Mouse (Mus musculus) forebrain, embryonic 14.5 days (tissue): ENCODE results near the gene Rbbp9. TPM values are rescaled to one million over a fixed set of nuclear protein-coding genes. Genes with fewer than 3 reads are reported as not detected.
A peak's percentile ranks its signal among the peaks of the same experiment; 100 is the strongest.

ENCODE experiments used
- ATAC-seq: fragments of 200-750 bp; cut with Nextera tagmentation; 2 replicates; pipeline ENCODE4 v1.8.0; 2017; ENCODE audit warnings: mild to moderate bottlenecking, moderate library complexity
- DNase-seq: peaks from one replicate; pipeline ENCODE4 v3.0.0-alpha.2; 2015; ENCODE audit warnings: low spot score
- H3K27ac ChIP-seq: fragments of 300-500 bp; sonication (generic); 2 replicates; pipeline ENCODE4 v1.5.1; 2014; ENCODE audit warnings: low read depth, mild to moderate bottlenecking, control low read depth, low read length, moderate library complexity
- H3K27me3 ChIP-seq: fragments of 300-500 bp; sonication (generic); replicated peaks from 2 replicates; pipeline ENCODE4 v1.6.1; 2014; ENCODE audit warnings: low read length, control low read depth, mixed read lengths; ENCODE audit not compliant: control insufficient read depth, insufficient read depth
- H3K36me3 ChIP-seq: fragments of 300-500 bp; sonication (generic); 2 replicates; pipeline ENCODE4 v1.6.1; 2014; ENCODE audit warnings: low read length, control low read depth; ENCODE audit not compliant: control insufficient read depth, insufficient read depth
- H3K4me1 ChIP-seq: fragments of 300-500 bp; sonication (generic); 2 replicates; pipeline ENCODE4 v1.6.1; 2014; ENCODE audit warnings: antibody characterized with exemption, low read length, control low read depth; ENCODE audit not compliant: control insufficient read depth, insufficient read depth
- H3K4me2 ChIP-seq: fragments of 300-500 bp; sonication (generic); 2 replicates; pipeline ENCODE4 v1.6.1; 2014; ENCODE audit warnings: mild to moderate bottlenecking, control low read depth, low read length
- H3K4me3 ChIP-seq: fragments of 300-500 bp; sonication (generic); 2 replicates; pipeline ENCODE4 v1.5.1; 2014; ENCODE audit warnings: low read depth, low read length, control low read depth
- H3K9ac ChIP-seq: fragments of 300-500 bp; sonication (generic); 2 replicates; pipeline ENCODE4 v1.6.1; 2014; ENCODE audit warnings: mild to moderate bottlenecking, low read length, control low read depth, moderate library complexity
- H3K9me3 ChIP-seq: fragments of 300-500 bp; sonication (generic); replicated peaks from 2 replicates; pipeline ENCODE4 v1.6.1; 2016; ENCODE audit warnings: low read length, control low read depth, mixed read lengths; ENCODE audit not compliant: control insufficient read depth
- WGBS: fragments of 180-500 bp; shearing (Covaris S2); extraction: QIAGEN DNeasy Blood & Tissue Kit; methylation state at CpG from one replicate; pipeline ENCODE4 v1.1.7; 2014; 5-methylcytosine and 5-hydroxymethylcytosine counted together
- polyA plus RNA-seq: library from polyadenylated mRNA; unstranded; fragments of >200 nt; fragmentation: Nextera tagmentation; extraction: Ambion mirVana; gene quantifications from 2 replicates; pipeline ENCODE4 v1.2.1, GENCODE M21; 2014

The Rbbp9 gene
- polyA plus RNA-seq, 1 experiment from 2014 or later, result 71.1 TPM

- ATAC-seq (no peak), DNase-seq (no peak)
- Histone ChIP-seq H3K4me1 (peaks cover 6% of the 10 kb centered on the region; the same call in 1 of the 2 replicates), H3K27me3 (no peaks in the 10 kb centered on the region), H3K4me3 (no peak overlapping the region), H3K4me2 (no peak overlapping the region), H3K27ac (no peak overlapping the region), H3K9ac (no peak overlapping the region), H3K9me3 (no peaks in the 10 kb centered on the region), H3K36me3 (no peaks in the 10 kb centered on the region)
- WGBS, result 92% methylated on average over 3 of the region's 3 CpGs
Measured at GRCm38 (mm10) chr2:144553905-144554304, 3.2 kb upstream of the Rbbp9 start.

GRCm38 (mm10) chr2:144547559-144547958 is 3.1 kb downstream of the Rbbp9 start:
- no peak overlapping the region for H3K9ac ChIP-seq
- H3K4me2 ChIP-seq, result no peak overlapping the region
- DNase-seq (no peak), ATAC-seq (no peak)
- peaks cover 2% of the 10 kb centered on the region; the same call in 1 of the 2 replicates for H3K4me1 ChIP-seq
- H3K4me3 ChIP-seq, result no peak overlapping the region
- 71% methylated on average over 4 of the region's 4 CpGs for WGBS
- peaks cover 49% of the 10 kb centered on the region for H3K36me3 ChIP-seq
- no peak overlapping the region for H3K27ac ChIP-seq
- H3K9me3 ChIP-seq, result no peaks in the 10 kb centered on the region
- no peaks in the 10 kb centered on the region for H3K27me3 ChIP-seq

GRCm38 (mm10) chr2:144545481-144545880 is 5.2 kb downstream of the Rbbp9 start:
- ATAC-seq (no peak), DNase-seq (no peak)
- Histone ChIP-seq H3K27me3 (no peaks in the 10 kb centered on the region), H3K9ac (no peak overlapping the region), H3K27ac (no peak overlapping the region), H3K4me3 (no peak overlapping the region), H3K36me3 (peaks cover 62% of the 10 kb centered on the region), H3K4me2 (no peak overlapping the region), H3K4me1 (peaks cover 2% of the 10 kb centered on the region; the same call in 1 of the 2 replicates), H3K9me3 (no peaks in the 10 kb centered on the region)
- 63% methylated on average over 1 of the region's 1 CpGs for WGBS

GRCm38 (mm10) chr2:144545061-144545460 is 5.6 kb downstream of the Rbbp9 start:
- peaks cover 2% of the 10 kb centered on the region; the same call in 1 of the 2 replicates for H3K4me1 ChIP-seq
- no peak for ATAC-seq
- H3K27me3 ChIP-seq, result no peaks in the 10 kb centered on the region
- no peak for DNase-seq
- H3K36me3 ChIP-seq, result peaks cover 66% of the 10 kb centered on the region
- 87% methylated on average over 2 of the region's 2 CpGs for WGBS
- H3K9me3 ChIP-seq, result no peaks in the 10 kb centered on the region
- no peak overlapping the region for H3K4me2 ChIP-seq
- no peak overlapping the region for H3K9ac ChIP-seq
- no peak overlapping the region for H3K27ac ChIP-seq
- H3K4me3 ChIP-seq, result no peak overlapping the region

GRCm38 (mm10) chr2:144544630-144545029 is 6.0 kb downstream of the Rbbp9 start:
- peaks cover 70% of the 10 kb centered on the region for H3K36me3 ChIP-seq
- no peak overlapping the region for H3K4me2 ChIP-seq
- H3K9ac ChIP-seq, result no peak overlapping the region
- no peaks in the 10 kb centered on the region for H3K27me3 ChIP-seq
- DNase-seq (no peak), ATAC-seq (no peak)
- no peaks in the 10 kb centered on the region for H3K9me3 ChIP-seq
- H3K4me3 ChIP-seq, result no peak overlapping the region
- 80% methylated on average over 6 of the region's 6 CpGs for WGBS
- no peak overlapping the region for H3K27ac ChIP-seq
- peaks cover 2% of the 10 kb centered on the region; the same call in 1 of the 2 replicates for H3K4me1 ChIP-seq

- DNase-seq (no peak), ATAC-seq (no peak)
- no peak overlapping the region for H3K4me3 ChIP-seq
- WGBS, result 91% methylated on average over 6 of the region's 6 CpGs
- peaks cover 80% of the 10 kb centered on the region for H3K36me3 ChIP-seq
- no peak overlapping the region for H3K4me2 ChIP-seq
- H3K27ac ChIP-seq, result no peak overlapping the region
- H3K9ac ChIP-seq, result no peak overlapping the region
- H3K9me3 ChIP-seq, result no peaks in the 10 kb centered on the region
- H3K27me3 ChIP-seq, result no peaks in the 10 kb centered on the region
- no peaks in the 10 kb centered on the region for H3K4me1 ChIP-seq
Measured at GRCm38 (mm10) chr2:144543670-144544069, 7.0 kb downstream of the Rbbp9 start.

GRCm38 (mm10) chr2:144541246-144541645 is 9.4 kb downstream of the Rbbp9 start:
- Histone ChIP-seq H3K4me1 (no peaks in the 10 kb centered on the region), H3K36me3 (peaks cover 85% of the 10 kb centered on the region), H3K9me3 (no peaks in the 10 kb centered on the region), H3K9ac (no peak overlapping the region), H3K27ac (no peak overlapping the region), H3K4me2 (no peak overlapping the region), H3K4me3 (no peak overlapping the region), H3K27me3 (no peaks in the 10 kb centered on the region)
- WGBS, result 89% methylated on average over 4 of the region's 4 CpGs
- no peak for ATAC-seq
- DNase-seq, result peak; percentile 13

GRCm38 (mm10) chr2:144537123-144537522 is 13.5 kb downstream of the Rbbp9 start:
- no peak overlapping the region for H3K9ac ChIP-seq
- no peak overlapping the region for H3K27ac ChIP-seq
- H3K4me1 ChIP-seq, result no peaks in the 10 kb centered on the region
- H3K36me3 ChIP-seq, result peaks cover 88% of the 10 kb centered on the region
- no peak overlapping the region for H3K4me2 ChIP-seq
- ATAC-seq (no peak), DNase-seq (no peak)
- H3K9me3 ChIP-seq, result no peaks in the 10 kb centered on the region
- no peaks in the 10 kb centered on the region for H3K27me3 ChIP-seq
- no peak overlapping the region for H3K4me3 ChIP-seq
- WGBS, result 96% methylated on average over 7 of the region's 7 CpGs

- peaks cover 15% of the 10 kb centered on the region for H3K36me3 ChIP-seq
- peak overlapping the region; percentile 80 for H3K4me2 ChIP-seq
- H3K9ac ChIP-seq, result peak overlapping the region; percentile 90
- H3K27me3 ChIP-seq, result 0 out of 2 replicates have a peak, but pooled peaks cover 5% of the 10 kb centered on the region
- H3K4me3 ChIP-seq, result peak overlapping the region; percentile 91
- peaks cover 8% of the 10 kb centered on the region; the same call in 1 of the 2 replicates for H3K4me1 ChIP-seq
- DNase-seq (no peak), ATAC-seq (peak; percentile 71)
- peak overlapping the region; percentile 97 for H3K27ac ChIP-seq
- 0% methylated on average over 25 of the region's 25 CpGs for WGBS
- H3K9me3 ChIP-seq, result no peaks in the 10 kb centered on the region
Measured at GRCm38 (mm10) chr2:144527821-144528174, 22.9 kb downstream of the Rbbp9 start.
